Mouse (Mus musculus) v-Abl transformed pro-B cells (cell line): Measurements from ENCODE around the gene Csnk1d.

Experiments
- in situ Hi-C, 2 experiments: fragments of 400-800 bp; cut with MboI; formaldehyde crosslinking; loops; one replicate each; pipeline ENCODE4 v1.15.1; 2025; ENCODE audit not compliant: unreplicated experiment in 2 of 2

Csnk1d gene

GRCm38 (mm10) chr11:120989523-120989922, 1.6 kb downstream of the Csnk1d start:
- in situ Hi-C loops = no loop called here

- in situ Hi-C loops = no loop called here
Measured at GRCm38 (mm10) chr11:120988410-120988809, 2.7 kb downstream of the Csnk1d start.

GRCm38 (mm10) chr11:120987608-120988007, 3.5 kb downstream of the Csnk1d start:
- in situ Hi-C loops = no loop called here

GRCm38 (mm10) chr11:120984448-120985330, 6.4 kb downstream of the Csnk1d start:
- in situ Hi-C loops = no loop called here

GRCm38 (mm10) chr11:120982459-120982858, 8.7 kb downstream of the Csnk1d start:
- in situ Hi-C loops = no loop called here

- in situ Hi-C loops = no loop called here
Measured at GRCm38 (mm10) chr11:120981661-120982060, 9.5 kb downstream of the Csnk1d start.

GRCm38 (mm10) chr11:120980427-120981035, 10.6 kb downstream of the Csnk1d start:
- in situ Hi-C loops = no loop called here

- in situ Hi-C loops = no loop called here
Measured at GRCm38 (mm10) chr11:120979711-120980426, 11.3 kb downstream of the Csnk1d start.

- in situ Hi-C loops = no loop called here
Measured at GRCm38 (mm10) chr11:120973318-120973717, 17.8 kb downstream of the Csnk1d start.

GRCm38 (mm10) chr11:120971237-120971636, 19.9 kb downstream of the Csnk1d start:
- in situ Hi-C loops = no loop called here

- in situ Hi-C loops = no loop called here
Measured at GRCm38 (mm10) chr11:120969742-120970141, 21.4 kb downstream of the Csnk1d start.

- in situ Hi-C loops = no loop called here
Measured at GRCm38 (mm10) chr11:120965587-120965986, 25.5 kb downstream of the Csnk1d start.

- in situ Hi-C loops = no loop called here
Measured at GRCm38 (mm10) chr11:120964195-120965157, 26.7 kb downstream of the Csnk1d start.

GRCm38 (mm10) chr11:120962909-120963308, 28.2 kb downstream of the Csnk1d start:
- in situ Hi-C loops = no loop called here

GRCm38 (mm10) chr11:120962050-120962771, 28.9 kb downstream of the Csnk1d start:
- in situ Hi-C loops = no loop called here

GRCm38 (mm10) chr11:120961594-120961993, 29.5 kb downstream of the Csnk1d start:
- in situ Hi-C loops = no loop called here

- in situ Hi-C loops = no loop called here
Measured at GRCm38 (mm10) chr11:120960248-120960647, 30.9 kb downstream of the Csnk1d start.

- in situ Hi-C loops = no loop called here
Measured at GRCm38 (mm10) chr11:120959564-120959963, 31.6 kb downstream of the Csnk1d start.

- in situ Hi-C loops = no loop called here
Measured at GRCm38 (mm10) chr11:120959066-120959465, 32.1 kb downstream of the Csnk1d start.
